Mouse (Mus musculus): ENCODE results near the gene Lin7a. TPM values are rescaled to one million over a fixed set of nuclear protein-coding genes. Genes with fewer than 3 reads are reported as not detected.

Lin7a gene
- polyA plus RNA-seq, 1 experiment, result not detected

DNA sequence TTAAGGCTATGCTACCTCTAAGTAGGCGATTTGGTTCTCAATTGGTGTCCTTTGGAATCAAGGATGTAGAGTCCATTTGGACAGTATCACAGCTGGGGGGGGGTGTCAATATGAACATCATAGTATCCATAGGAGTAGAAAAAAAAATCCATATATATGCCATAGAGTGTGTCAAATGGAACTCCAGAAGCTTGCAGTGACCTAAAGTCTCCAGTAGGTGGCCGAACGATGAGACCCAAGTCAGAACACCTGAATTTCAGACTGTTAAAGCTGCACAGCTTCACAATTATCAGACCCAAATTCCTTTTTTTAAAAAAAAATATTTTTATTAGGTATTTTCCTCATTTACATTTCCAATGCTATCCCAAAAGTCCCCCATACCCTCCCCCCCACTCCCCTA, 3.3 kb downstream of the Lin7a start:
- H3K9me3 ChIP-seq (ENCODE audit: control insufficient read depth, low read length), result peaks cover 2% of the 10 kb centered on the region; the same call in 1 of the 2 replicates
- no peak overlapping the region for H3K4me3 ChIP-seq (replicated peaks)
- H3K27me3 ChIP-seq (ENCODE audit: control insufficient read depth), result peaks cover 23% of the 10 kb centered on the region
- no peaks in the 10 kb centered on the region for H3K4me1 ChIP-seq (ENCODE audit: control insufficient read depth)
- H3K36me3 ChIP-seq (ENCODE audit: control insufficient read depth), result no peaks in the 10 kb centered on the region
- TF ChIP-seq GATA1 (IDR thresholded peaks at IDR 0.05; ENCODE audit: low read length) (no peak), TAL1 (IDR thresholded peaks at IDR 0.05; ENCODE audit: low read length) (no peak)

DNA sequence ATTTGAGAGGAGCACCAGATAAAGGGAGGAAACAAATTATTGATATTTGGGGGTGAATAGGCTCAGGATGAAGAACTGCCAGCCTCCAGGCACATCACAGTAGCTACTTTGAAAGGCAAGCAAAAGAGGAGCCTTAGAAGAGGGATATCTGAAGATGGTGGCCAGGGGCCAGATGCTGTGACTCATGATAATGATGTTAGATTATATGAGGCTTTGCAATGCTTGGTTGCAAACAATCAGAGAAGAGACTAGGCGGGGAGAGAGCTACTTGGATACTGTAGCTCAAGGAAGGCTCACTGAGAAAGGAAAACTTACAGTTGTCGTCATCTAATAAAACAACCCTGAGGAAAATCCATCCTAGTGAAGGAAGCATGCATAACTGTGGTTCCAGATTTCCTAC, 5.2 kb downstream of the Lin7a start:
- H3K36me3 ChIP-seq (ENCODE audit: control insufficient read depth), result no peaks in the 10 kb centered on the region

DNA sequence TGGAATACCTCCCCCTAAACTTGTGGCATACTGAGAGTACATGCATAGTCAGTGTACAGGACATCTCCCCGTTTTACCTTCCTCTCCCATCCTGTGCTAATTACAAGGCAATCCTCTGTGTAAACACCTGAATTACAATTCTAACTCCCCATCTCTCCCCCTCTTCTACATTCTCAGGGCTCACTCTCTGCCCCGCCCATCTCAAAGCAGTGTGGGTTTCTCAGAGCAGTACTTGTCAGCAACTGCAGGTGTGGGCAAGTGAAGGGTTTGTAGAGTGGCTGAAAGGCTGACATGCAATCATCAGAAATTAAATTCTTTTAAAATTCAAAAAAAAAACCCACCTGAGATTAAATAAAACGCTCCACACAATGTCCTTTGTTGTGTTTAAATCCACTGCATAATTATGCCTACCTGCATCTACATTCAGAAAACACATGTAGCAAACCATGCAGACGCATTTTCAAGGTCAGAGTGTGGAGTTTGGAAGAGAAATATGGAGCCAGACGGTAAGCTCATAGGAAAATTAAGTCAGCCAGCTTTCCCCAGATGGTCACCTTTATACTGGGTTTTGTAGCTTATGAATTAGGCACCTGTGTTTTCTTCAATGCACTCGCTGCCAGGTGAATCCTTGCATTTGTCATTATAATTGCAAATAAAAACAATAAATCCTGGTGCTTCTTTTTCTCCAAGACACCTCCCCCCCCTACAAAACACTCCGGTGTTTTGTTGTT, 22.6 kb downstream of the Lin7a start:
- no peak overlapping the region for H3K4me3 ChIP-seq (replicated peaks)
- H3K36me3 ChIP-seq (ENCODE audit: control insufficient read depth), result no peaks in the 10 kb centered on the region
- H3K27me3 ChIP-seq (ENCODE audit: control insufficient read depth), result no peaks in the 10 kb centered on the region
- no peaks in the 10 kb centered on the region for H3K4me1 ChIP-seq (ENCODE audit: control insufficient read depth)
- TF ChIP-seq TAL1 (IDR thresholded peaks at IDR 0.05; ENCODE audit: low read length) (no peak), GATA1 (IDR thresholded peaks at IDR 0.05; ENCODE audit: low read length) (no peak)
- H3K9me3 ChIP-seq (ENCODE audit: control insufficient read depth, low read length), result no peaks in the 10 kb centered on the region

More for the DNA sequence above, 5.2 kb downstream of the Lin7a start:
- TF ChIP-seq GATA1 (IDR thresholded peaks at IDR 0.05; ENCODE audit: low read length), result no peak
- no peak for TF ChIP-seq TAL1 (IDR thresholded peaks at IDR 0.05; ENCODE audit: low read length)
- peaks cover 13% of the 10 kb centered on the region for H3K27me3 ChIP-seq (ENCODE audit: control insufficient read depth)
- no peaks in the 10 kb centered on the region for H3K4me1 ChIP-seq (ENCODE audit: control insufficient read depth)
- peaks cover 2% of the 10 kb centered on the region; the same call in 1 of the 2 replicates for H3K9me3 ChIP-seq (ENCODE audit: control insufficient read depth, low read length)
- H3K4me3 ChIP-seq (replicated peaks), result no peak overlapping the region

DNA sequence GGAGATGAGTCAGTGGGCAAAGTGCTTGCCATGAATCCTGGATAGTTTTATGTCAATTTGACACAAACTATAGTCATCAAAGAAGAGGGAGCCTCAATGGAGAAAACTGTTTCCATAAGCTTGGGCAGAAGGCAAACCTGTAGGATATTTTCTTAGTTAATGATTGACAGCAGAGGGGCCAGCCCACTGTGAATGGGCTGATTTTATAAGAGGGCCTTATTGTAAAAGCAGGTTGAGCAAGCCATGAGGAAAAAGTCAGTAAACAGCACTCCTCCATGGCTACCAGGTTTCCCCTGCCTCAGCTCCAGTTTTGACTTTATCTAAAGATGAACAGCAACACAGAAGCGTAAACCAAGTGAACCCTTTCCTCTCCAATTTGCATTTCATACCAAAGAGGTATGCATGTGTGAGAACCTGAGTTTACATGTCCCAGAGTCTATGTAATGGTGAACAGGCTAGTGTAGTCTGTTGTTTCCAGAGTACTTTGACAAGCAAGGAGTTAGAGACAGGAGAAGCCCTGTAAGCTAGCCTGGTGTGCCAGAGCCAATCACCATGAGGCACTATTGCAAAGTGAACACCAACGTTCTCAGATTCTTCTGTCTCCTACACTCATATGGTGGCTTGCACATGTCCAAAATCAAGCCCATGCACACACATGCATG, 29.2 kb downstream of the Lin7a start:
- Histone ChIP-seq H3K4me3 (replicated peaks) (no peak overlapping the region), H3K9me3 (ENCODE audit: control insufficient read depth, low read length) (no peaks in the 10 kb centered on the region), H3K36me3 (ENCODE audit: control insufficient read depth) (no peaks in the 10 kb centered on the region), H3K4me1 (ENCODE audit: control insufficient read depth) (no peaks in the 10 kb centered on the region), H3K27me3 (ENCODE audit: control insufficient read depth) (no peaks in the 10 kb centered on the region)
- TF ChIP-seq GATA1 (IDR thresholded peaks at IDR 0.05; ENCODE audit: low read length) (no peak), TAL1 (IDR thresholded peaks at IDR 0.05; ENCODE audit: low read length) (no peak)

DNA sequence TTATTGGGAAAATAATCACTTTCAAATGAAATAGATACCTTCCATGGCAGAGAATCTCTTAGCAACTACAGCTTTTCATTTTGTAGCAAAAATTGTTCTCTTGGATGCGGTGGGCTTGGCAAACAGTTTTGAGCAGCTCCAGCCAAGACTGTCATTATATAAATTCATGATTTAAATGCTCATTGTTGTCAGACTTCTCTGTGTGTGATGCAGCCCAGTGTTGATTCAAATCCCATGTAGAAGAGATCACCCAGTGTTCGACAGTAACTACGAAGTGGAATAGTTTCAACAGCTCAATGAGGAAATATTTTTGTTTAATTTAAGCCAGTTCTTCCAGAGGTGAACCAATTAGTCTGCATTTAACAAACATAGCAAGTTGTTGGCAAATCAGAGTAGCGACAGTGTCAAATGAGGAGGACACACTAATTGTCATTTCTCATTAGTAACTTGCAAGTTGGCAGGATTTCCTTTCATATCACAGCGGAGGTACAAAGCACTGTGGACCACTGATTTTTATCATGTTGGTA, 39.5 kb downstream of the Lin7a start:
- Histone ChIP-seq H3K4me3 (replicated peaks) (no peak overlapping the region), H3K9me3 (ENCODE audit: control insufficient read depth, low read length) (peaks cover 2% of the 10 kb centered on the region; the same call in 1 of the 2 replicates), H3K4me1 (ENCODE audit: control insufficient read depth) (no peaks in the 10 kb centered on the region), H3K27me3 (ENCODE audit: control insufficient read depth) (no peaks in the 10 kb centered on the region), H3K36me3 (ENCODE audit: control insufficient read depth) (no peaks in the 10 kb centered on the region)
- TF ChIP-seq TAL1 (IDR thresholded peaks at IDR 0.05; ENCODE audit: low read length) (no peak), GATA1 (IDR thresholded peaks at IDR 0.05; ENCODE audit: low read length) (no peak)

DNA sequence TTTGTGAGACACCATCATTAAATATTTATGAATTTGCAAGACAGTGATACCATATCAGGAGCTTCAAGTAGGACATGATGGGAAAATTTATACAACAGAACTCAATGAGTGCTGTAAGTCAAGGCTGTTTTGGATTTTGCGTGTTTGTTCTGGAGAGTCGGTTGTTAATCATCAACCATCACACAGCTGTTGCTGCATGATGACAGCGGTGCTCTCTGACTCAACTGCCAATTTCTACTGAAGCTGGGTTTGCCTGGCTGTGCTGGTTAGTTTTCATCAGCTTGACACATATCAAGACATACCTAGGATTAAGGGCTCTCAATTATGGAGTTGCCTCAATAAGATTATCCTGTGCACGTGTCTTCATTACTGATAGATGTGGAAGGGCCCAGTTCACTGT, 41.1 kb downstream of the Lin7a start:
- H3K9me3 ChIP-seq (ENCODE audit: control insufficient read depth, low read length), result peaks cover 4% of the 10 kb centered on the region; the same call in 1 of the 2 replicates
- TF ChIP-seq TAL1 (IDR thresholded peaks at IDR 0.05; ENCODE audit: low read length) (no peak), GATA1 (IDR thresholded peaks at IDR 0.05; ENCODE audit: low read length) (no peak)
- no peak overlapping the region for H3K4me3 ChIP-seq (replicated peaks)
- H3K4me1 ChIP-seq (ENCODE audit: control insufficient read depth), result no peaks in the 10 kb centered on the region
- no peaks in the 10 kb centered on the region for H3K36me3 ChIP-seq (ENCODE audit: control insufficient read depth)
- H3K27me3 ChIP-seq (ENCODE audit: control insufficient read depth), result no peaks in the 10 kb centered on the region

DNA sequence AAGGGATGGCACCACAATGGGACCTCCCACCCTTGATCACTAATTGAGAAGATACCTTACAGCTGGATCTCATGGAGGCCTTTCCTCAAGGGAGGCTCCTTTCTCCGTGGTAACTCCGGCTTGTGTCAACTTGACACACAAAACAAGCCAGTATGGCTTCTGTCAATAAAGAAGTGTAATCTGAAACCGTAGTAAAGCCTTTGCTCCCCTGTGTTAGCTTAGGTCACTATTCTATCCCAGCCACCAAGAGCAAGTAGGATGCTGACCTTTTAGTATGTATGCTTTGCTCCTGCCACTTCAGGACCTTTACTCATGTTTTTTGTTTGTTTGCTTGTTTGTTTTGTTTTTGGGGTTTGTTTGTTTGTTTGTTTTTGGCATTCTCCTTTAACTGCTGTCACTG, 41.9 kb downstream of the Lin7a start:
- Histone ChIP-seq H3K36me3 (ENCODE audit: control insufficient read depth) (no peaks in the 10 kb centered on the region), H3K9me3 (ENCODE audit: control insufficient read depth, low read length) (peaks cover 4% of the 10 kb centered on the region; the same call in 1 of the 2 replicates), H3K4me3 (replicated peaks) (no peak overlapping the region), H3K4me1 (ENCODE audit: control insufficient read depth) (no peaks in the 10 kb centered on the region), H3K27me3 (ENCODE audit: control insufficient read depth) (no peaks in the 10 kb centered on the region)
- TF ChIP-seq TAL1 (IDR thresholded peaks at IDR 0.05; ENCODE audit: low read length) (no peak), GATA1 (IDR thresholded peaks at IDR 0.05; ENCODE audit: low read length) (no peak)

DNA sequence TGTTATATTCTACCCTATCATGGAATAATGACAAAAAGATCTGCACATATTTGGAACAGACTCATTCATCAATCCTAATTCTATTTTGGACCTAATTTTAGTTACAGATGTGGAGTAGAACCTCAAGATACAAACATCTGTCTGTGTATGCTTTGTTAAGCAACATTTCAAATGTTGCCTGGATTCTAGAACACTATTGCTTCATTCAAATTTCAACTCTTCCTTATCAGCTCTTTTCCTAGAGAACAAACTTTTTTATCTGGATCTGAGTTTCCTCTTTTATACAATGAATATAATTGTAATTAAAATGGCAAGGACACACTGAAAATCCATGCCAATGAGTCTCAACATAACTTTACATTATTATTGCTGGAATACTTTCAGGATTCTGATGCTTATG, 43.8 kb downstream of the Lin7a start:
- Histone ChIP-seq H3K4me1 (ENCODE audit: control insufficient read depth) (no peaks in the 10 kb centered on the region), H3K9me3 (ENCODE audit: control insufficient read depth, low read length) (peaks cover 4% of the 10 kb centered on the region), H3K4me3 (replicated peaks) (no peak overlapping the region), H3K27me3 (ENCODE audit: control insufficient read depth) (no peaks in the 10 kb centered on the region), H3K36me3 (ENCODE audit: control insufficient read depth) (no peaks in the 10 kb centered on the region)
- TF ChIP-seq GATA1 (IDR thresholded peaks at IDR 0.05; ENCODE audit: low read length), result no peak
- TF ChIP-seq TAL1 (IDR thresholded peaks at IDR 0.05; ENCODE audit: low read length), result no peak

DNA sequence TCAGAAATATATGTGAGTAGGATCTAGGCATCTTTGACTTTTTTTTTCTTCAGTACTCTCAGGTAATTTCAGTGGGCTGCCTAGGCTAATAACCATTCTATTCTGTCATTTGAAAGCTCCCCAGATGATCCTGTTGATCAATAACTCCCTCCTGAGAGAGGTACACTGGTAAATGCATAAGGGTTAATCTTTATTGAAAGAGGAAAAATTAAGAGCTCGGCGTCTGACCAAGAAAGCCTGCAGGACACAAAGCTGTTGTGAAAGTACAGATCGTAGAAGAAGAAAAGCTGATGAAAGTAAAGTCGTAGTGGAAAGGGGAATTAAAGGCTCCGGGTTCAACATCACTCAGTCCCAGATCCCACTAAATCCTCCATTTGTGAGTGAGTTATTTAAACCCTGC, 44.2 kb downstream of the Lin7a start:
- no peaks in the 10 kb centered on the region for H3K4me1 ChIP-seq (ENCODE audit: control insufficient read depth)
- H3K4me3 ChIP-seq (replicated peaks), result no peak overlapping the region
- no peaks in the 10 kb centered on the region for H3K36me3 ChIP-seq (ENCODE audit: control insufficient read depth)
- no peaks in the 10 kb centered on the region for H3K27me3 ChIP-seq (ENCODE audit: control insufficient read depth)
- peaks cover 8% of the 10 kb centered on the region for H3K9me3 ChIP-seq (ENCODE audit: control insufficient read depth, low read length)
- TF ChIP-seq TAL1 (IDR thresholded peaks at IDR 0.05; ENCODE audit: low read length), result no peak
- no peak for TF ChIP-seq GATA1 (IDR thresholded peaks at IDR 0.05; ENCODE audit: low read length)

Data from erythroblast, embryonic 14.5 days (primary cell).